Mouse (Mus musculus) lung, adult 2 months (tissue): ENCODE data around the gene Tmub2. TPM values are rescaled to one million over a fixed set of nuclear protein-coding genes. Genes with fewer than 3 reads are reported as not detected.

Experiments used
- DNase-seq: peaks from one replicate; pipeline ENCODE4 v3.0.0; 2022
- H3K4me1 ChIP-seq: fragments of 200-500 bp; 2 replicates; pipeline ENCODE4 v1.6.1; 2011; ENCODE audit warnings: low read length; ENCODE audit not compliant: control insufficient read depth, insufficient read depth
- H3K4me3 ChIP-seq: fragments of 200-500 bp; replicated peaks from 2 replicates; pipeline ENCODE3; 2011; ENCODE audit warnings: low read depth, mild to moderate bottlenecking, control low read depth, low read length; ENCODE audit errors: extremely low read depth
- CTCF ChIP-seq: fragments of 200-500 bp; IDR thresholded peaks from 2 replicates; pipeline ENCODE4 v1.5.1; 2011; ENCODE audit warnings: mild to moderate bottlenecking, low read length, control low read depth; ENCODE audit not compliant: insufficient read depth
- POLR2A ChIP-seq: fragments of 200-500 bp; IDR thresholded peaks from 2 replicates; pipeline ENCODE4 v1.6.1; 2011; ENCODE audit warnings: low read depth, mild to moderate bottlenecking, control low read depth, low read length, borderline replicate concordance; ENCODE audit errors: extremely low read depth
- WGBS: fragments of 180-500 bp; shearing (Covaris S2); methylation state at CpG from one replicate; pipeline ENCODE4 v1.1.7; 2018; 5-methylcytosine and 5-hydroxymethylcytosine counted together
- polyA plus RNA-seq: library from polyadenylated mRNA; depleted of rRNA; stranded (reverse); fragments of >200 nt; gene quantifications from 2 replicates; pipeline ENCODE4 v1.2.3, GENCODE M21; 2012

Gene Tmub2
- polyA plus RNA-seq, 1 experiment: 53.4 TPM

DNA sequence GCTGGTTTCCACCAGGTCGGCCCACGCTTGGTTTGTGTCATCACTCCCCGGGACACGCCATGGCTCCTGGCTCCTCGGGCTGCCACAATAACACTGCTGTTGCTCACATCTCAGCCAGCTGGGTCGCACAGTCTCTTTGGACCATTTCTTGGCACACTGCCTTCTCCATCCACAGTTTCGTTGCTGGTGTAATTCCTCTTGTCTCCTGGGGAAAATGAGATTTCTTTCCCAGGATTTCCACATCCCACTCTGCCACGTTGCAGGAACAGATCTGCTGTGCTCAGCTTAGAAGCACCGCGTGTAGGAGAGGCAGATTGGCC, 35.9 kb downstream of the Tmub2 start:
- TF ChIP-seq POLR2A (peak; percentile 33), CTCF (no peak)
- Histone ChIP-seq H3K4me3 (peak overlapping the region; percentile 66), H3K4me1 (peaks cover 6% of the 10 kb centered on the region; the same call in 1 of the 2 replicates)
- WGBS: 14% methylated on average over 10 of the region's 10 CpGs
- DNase-seq: no peak

DNA sequence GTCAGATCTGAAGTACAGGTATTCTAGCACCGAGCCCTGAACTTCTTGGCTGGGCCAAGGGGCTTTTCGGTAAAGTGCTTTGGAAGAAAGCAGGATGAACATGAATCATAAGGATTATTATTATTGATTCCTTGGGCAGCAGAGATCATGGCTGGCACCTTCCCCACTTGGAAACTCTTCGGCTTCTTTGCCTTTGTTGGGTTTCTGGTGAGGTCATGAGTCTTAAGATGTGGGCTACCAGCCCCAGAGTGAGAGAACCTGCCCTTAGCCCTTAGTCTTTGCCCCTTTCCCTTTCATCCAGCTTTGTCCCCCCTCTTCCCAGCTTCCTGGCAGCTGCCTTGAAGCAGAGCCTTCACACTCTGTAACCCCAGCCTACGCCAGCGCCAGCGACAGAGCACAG, 37.2 kb downstream of the Tmub2 start:
- Histone ChIP-seq H3K4me1 (peaks cover 6% of the 10 kb centered on the region; the same call in 1 of the 2 replicates), H3K4me3 (no peak overlapping the region)
- WGBS: 73% methylated on average over 6 of the region's 6 CpGs
- TF ChIP-seq CTCF: no peak
- no peak for TF ChIP-seq POLR2A
- no peak for DNase-seq

DNA sequence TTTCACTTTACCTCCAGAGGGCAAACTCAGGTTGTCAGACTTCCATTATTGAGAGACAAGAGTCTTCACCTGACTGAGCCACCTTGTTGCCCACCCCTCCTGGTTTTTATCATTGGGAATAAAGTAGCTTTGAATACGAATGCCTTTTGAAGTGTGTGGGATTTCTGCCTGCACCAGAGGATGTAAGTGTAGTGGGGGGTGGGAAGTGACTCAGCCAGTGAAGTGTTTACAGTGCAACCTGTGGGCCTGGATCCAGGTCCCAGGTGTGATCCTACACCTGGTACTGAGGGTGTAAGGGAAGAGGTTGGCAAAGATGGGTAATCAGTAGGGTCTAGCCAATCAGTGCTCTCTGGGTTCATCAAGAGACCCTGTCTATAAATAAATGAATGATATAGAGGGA, 38.8 kb downstream of the Tmub2 start:
- no peak for DNase-seq
- H3K4me1 ChIP-seq: peaks cover 6% of the 10 kb centered on the region; the same call in 1 of the 2 replicates
- H3K4me3 ChIP-seq: no peak overlapping the region
- 55% methylated on average over 1 of the region's 1 CpGs for WGBS
- no peak for TF ChIP-seq POLR2A
- TF ChIP-seq CTCF: no peak

DNA sequence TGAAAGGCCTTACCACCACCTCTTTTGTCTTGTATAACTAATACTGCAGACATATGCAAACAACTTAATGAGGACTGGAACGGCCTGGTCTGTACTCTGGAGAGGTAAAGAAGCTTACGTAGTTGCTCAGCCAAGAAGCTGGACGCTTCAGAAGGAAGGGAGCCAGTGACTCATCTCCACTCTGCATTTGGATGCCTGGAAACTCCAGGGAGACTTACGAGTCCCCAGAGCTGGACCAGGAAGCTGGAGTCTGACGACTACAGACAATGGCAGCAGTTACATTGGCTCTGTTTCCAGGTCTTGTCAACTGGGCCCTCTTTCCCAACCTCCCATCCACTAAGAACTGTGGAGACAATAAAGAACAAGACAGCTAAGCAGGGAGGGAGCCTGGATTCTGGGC, 42.5 kb downstream of the Tmub2 start:
- H3K4me3 ChIP-seq: no peak overlapping the region
- no peak for TF ChIP-seq CTCF
- TF ChIP-seq POLR2A: no peak
- 40% methylated on average over 5 of the region's 5 CpGs for WGBS
- DNase-seq: no peak
- H3K4me1 ChIP-seq: no peaks in the 10 kb centered on the region

DNA sequence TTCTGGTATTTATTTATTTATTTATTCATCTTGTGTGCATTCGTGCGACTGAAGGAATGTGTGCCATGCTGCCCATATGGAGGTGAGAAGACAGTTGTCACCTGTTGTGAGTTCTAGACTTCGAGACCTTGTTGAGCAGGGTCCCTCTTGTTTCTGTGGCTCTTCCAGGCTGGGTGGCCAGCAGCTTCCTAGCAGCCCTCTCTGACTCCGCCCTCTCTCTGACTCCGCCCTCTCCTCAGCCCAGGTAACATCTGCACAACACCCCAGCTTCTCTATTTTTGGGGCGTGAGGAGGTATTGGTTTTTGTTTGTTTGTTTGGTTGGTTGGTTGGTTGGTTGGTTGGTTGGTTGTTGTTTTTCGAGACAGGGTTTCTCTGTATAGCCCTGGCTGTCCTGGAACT, 43.1 kb downstream of the Tmub2 start:
- 75% methylated on average over 7 of the region's 7 CpGs for WGBS

DNA sequence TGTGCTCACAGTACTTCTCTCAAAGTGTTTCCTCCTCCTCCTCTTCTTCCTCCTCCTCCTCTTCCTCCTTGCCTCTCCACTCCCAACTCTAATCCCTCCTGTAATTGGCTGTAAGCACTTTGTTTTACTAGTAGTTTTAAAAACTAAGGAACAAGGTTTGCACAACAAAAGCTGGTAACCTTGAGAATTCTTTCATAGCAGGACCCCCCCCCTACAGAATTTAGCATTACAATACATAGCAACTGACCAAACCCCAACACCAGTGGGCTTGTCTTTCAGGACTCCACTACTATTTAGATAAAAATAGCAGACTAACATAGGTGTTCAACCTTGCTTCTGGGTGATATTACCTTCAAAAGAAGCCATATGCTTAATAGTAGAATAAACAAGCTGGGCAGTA, 44.8 kb downstream of the Tmub2 start:
- TF ChIP-seq POLR2A (no peak), CTCF (no peak)
- Histone ChIP-seq H3K4me1 (no peaks in the 10 kb centered on the region), H3K4me3 (no peak overlapping the region)
- no peak for DNase-seq

More for the DNA sequence above, 43.1 kb downstream of the Tmub2 start:
- no peak for TF ChIP-seq CTCF
- TF ChIP-seq POLR2A: no peak
- Histone ChIP-seq H3K4me3 (no peak overlapping the region), H3K4me1 (no peaks in the 10 kb centered on the region)
- DNase-seq: no peak

DNA sequence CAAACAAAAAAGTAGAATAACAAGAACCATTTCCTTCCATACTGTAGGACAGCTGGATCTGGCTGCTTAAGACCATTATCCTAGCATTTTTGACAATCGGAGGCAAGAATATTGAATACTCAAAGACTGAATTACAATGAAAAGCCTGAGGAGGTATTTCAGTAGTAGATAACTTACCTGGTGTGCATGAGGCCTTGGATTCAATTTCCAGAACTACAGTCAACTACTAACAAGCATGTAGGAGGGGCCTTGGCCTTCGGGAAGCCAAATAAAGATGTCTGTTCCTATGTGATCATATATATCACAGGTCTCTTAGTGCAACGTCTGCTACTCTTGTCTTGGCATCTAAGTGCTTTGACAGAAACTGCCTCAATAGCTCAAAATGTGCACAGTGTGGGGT, 45.3 kb downstream of the Tmub2 start:
- DNase-seq: no peak
- TF ChIP-seq CTCF: no peak
- TF ChIP-seq POLR2A: no peak
- 73% methylated on average over 3 of the region's 3 CpGs for WGBS
- H3K4me1 ChIP-seq: peaks cover 3% of the 10 kb centered on the region
- no peak overlapping the region for H3K4me3 ChIP-seq

DNA sequence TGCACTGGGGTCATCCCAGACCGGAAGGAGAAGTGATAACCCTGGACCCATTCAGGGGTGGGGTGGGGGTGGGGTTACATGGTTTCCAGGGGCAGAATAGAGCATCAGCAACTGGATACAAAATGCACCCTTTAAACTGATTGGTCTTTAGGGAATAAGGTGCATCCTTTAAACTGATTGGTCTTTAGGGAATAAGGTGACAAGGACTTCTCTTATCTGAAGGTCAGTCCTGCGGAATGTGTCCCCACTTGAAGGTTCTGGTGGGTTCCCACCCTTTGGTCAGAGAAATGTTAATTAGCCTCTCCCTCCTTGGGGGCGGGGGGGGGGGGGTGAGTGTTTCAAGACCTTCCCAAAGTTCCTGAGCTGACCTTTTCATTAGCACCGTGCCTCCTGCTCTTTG, 47.1 kb downstream of the Tmub2 start:
- H3K4me3 ChIP-seq: no peak overlapping the region
- peaks cover 5% of the 10 kb centered on the region for H3K4me1 ChIP-seq
- WGBS: 57% methylated on average over 4 of the region's 4 CpGs
- no peak for DNase-seq
- TF ChIP-seq POLR2A (no peak), CTCF (no peak)

DNA sequence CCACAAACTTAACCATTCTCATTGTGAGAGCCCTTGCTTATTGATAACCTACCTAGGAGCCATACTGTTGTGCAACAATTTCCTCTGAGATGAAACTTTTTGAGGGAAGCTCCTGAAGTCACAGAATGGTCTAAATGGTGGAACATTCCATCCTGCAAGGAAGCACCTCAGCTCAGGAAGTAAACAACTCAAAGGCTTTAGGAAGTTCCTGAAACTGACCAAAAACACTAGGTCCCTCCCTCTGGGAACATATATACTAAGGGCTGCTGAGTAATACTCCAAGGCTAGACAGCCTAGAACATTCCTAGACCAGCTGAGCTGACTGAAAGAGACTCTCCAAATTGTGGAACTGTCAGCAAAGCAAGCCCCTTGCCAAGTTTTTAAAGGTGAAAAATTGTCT, 48.3 kb downstream of the Tmub2 start:
- TF ChIP-seq CTCF (no peak), POLR2A (no peak)
- Histone ChIP-seq H3K4me3 (no peak overlapping the region), H3K4me1 (peaks cover 5% of the 10 kb centered on the region)
- no peak for DNase-seq

DNA sequence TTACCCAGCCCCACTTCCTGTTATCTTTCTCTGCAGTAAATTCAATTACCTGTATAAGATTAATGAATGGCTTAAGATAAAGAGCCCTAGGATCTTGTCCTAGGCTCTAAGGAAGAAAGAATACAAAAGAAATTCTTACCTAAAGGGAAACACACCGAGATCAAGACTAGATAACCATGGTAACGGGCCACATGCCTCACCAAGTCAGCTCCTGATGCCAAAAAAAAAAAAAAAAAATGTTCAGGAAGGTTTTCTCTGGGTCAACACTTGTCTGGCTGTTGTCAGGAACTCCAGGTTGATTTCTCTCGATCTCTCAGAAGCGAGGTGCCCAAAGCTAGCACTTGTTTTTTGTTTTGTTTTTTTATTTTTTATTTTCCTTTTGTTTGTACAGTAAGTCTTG, 49.3 kb downstream of the Tmub2 start:
- Histone ChIP-seq H3K4me3 (no peak overlapping the region), H3K4me1 (peaks cover 8% of the 10 kb centered on the region)
- TF ChIP-seq CTCF (no peak), POLR2A (no peak)
- no peak for DNase-seq
- WGBS: 52% methylated on average over 4 of the region's 4 CpGs

DNA sequence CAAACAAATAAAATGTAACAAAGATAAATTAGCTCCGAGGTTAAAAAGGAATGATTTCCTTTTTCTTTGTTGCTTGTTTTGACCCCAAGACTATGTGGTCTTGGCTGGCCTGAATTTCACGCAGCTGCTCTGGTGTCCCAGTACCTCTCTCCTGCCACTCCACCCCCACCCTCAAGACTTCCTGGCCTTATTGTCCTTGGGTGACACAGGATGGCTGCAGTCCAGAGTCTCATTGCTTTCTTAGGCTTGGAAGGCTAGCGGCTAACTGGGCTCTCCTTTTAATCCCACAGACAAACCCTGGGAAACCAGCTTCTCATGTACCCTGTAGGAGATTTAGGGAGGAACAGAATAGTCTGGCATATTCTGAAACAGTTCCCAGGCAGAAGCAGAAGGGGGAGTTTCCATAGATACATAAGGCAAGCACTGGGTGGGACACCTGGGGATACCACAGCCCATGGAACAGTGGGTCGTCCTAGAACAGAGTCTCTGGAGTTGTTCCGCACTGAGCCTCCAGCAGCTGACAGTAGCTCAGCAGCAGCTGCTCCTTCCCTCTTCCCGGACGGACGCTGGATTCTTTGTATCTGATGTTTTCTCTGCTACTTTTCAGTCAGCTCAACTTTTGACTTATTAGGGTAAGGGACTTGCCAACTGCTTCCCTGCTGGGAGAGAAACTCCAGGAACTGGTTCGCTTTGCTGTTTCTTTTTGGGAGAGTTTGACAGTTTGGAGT, 50.4 kb downstream of the Tmub2 start:
- H3K4me3 ChIP-seq: no peak overlapping the region
- peaks cover 9% of the 10 kb centered on the region for H3K4me1 ChIP-seq
- TF ChIP-seq CTCF (no peak), POLR2A (no peak)
- DNase-seq: peak; percentile 10
- whole genome bisulfite sequencing: 22% methylated on average over 9 of the region's 9 CpGs
